Mouse (Mus musculus) testis, adult 2 months (tissue): Measurements from ENCODE around the gene Man1a2. TPM values are rescaled to one million over a fixed set of nuclear protein-coding genes. Genes with fewer than 3 reads are reported as not detected.

Experiments used
- H3K27ac ChIP-seq: fragments of 200-500 bp; 2 replicates; pipeline ENCODE4 v1.5.1; 2012; ENCODE audit warnings: low read depth, low read length; ENCODE audit not compliant: control insufficient read depth, insufficient read depth
- H3K27me3 ChIP-seq: fragments of 200-500 bp; 2 replicates; pipeline ENCODE4 v1.6.1; 2012; ENCODE audit warnings: mild to moderate bottlenecking, low read length, moderate library complexity; ENCODE audit not compliant: control insufficient read depth, insufficient read depth
- H3K36me3 ChIP-seq: fragments of 200-500 bp; 2 replicates; pipeline ENCODE4 v1.6.1; 2012; ENCODE audit warnings: mild to moderate bottlenecking, low read length; ENCODE audit not compliant: control insufficient read depth, insufficient read depth
- H3K4me1 ChIP-seq: fragments of 200-500 bp; 2 replicates; pipeline ENCODE4 v1.6.1; 2012; ENCODE audit warnings: low read length; ENCODE audit not compliant: control insufficient read depth, insufficient read depth
- H3K4me3 ChIP-seq: fragments of 200-500 bp; 2 replicates; pipeline ENCODE4 v1.5.1; 2012; ENCODE audit warnings: low read depth, mild to moderate bottlenecking, low read length, moderate library complexity, mixed read lengths; ENCODE audit not compliant: control insufficient read depth
- CTCF ChIP-seq: fragments of 200-500 bp; IDR thresholded peaks from 2 replicates; pipeline ENCODE4 v1.5.1; 2012; ENCODE audit warnings: low read depth, mild to moderate bottlenecking, inconsistent platforms, low read length, moderate library complexity; ENCODE audit not compliant: control insufficient read depth, insufficient read depth, insufficient replicate concordance
- POLR2A ChIP-seq: fragments of 200-500 bp; IDR thresholded peaks from 2 replicates; pipeline ENCODE4 v1.6.1; 2012; ENCODE audit warnings: low read depth, mild to moderate bottlenecking, inconsistent platforms, low read length, moderate library complexity; ENCODE audit not compliant: control insufficient read depth
- polyA plus RNA-seq: library from polyadenylated mRNA; depleted of rRNA; stranded (reverse); fragments of >200 nt; gene quantifications from 2 replicates; pipeline ENCODE4 v1.2.3, GENCODE M21; 2012

The Man1a2 gene
- polyA plus RNA-seq, 1 experiment: 12.0 TPM

- Histone ChIP-seq H3K27ac (no peak overlapping the region), H3K36me3 (no peaks in the 10 kb centered on the region), H3K4me1 (peaks cover 3% of the 10 kb centered on the region; the same call in 1 of the 2 replicates), H3K4me3 (no peak overlapping the region), H3K27me3 (no peaks in the 10 kb centered on the region)
- TF ChIP-seq POLR2A (no peak), CTCF (no peak)
These were observed 127.0 kb downstream of the Man1a2 start for GRCm38 (mm10) chr3:100558211-100558708.

DNA sequence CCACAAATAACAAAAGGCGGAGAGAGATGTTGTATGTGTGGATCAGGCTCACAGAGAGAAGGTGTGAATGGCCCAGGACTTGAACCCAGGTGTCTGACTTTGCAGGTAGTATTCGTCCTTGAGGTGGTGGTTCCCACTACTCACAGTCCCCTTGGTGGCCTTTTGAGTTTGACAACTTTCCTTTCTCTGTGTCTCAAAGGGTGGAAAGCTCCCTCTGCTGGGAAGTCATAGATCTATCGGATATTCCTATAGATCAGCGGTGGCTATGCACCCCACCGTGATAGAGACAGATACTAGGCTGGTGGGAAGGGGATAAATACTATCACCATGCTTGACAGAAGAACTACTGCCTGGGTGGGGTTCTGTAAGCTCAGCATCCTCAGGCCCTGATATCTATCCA lies 130.5 kb downstream of the Man1a2 start:
- H3K27me3 ChIP-seq: no peaks in the 10 kb centered on the region
- H3K27ac ChIP-seq: no peak overlapping the region
- TF ChIP-seq CTCF (no peak), POLR2A (no peak)
- no peak overlapping the region for H3K4me3 ChIP-seq
- no peaks in the 10 kb centered on the region for H3K36me3 ChIP-seq
- H3K4me1 ChIP-seq: peaks cover 3% of the 10 kb centered on the region; the same call in 1 of the 2 replicates

DNA sequence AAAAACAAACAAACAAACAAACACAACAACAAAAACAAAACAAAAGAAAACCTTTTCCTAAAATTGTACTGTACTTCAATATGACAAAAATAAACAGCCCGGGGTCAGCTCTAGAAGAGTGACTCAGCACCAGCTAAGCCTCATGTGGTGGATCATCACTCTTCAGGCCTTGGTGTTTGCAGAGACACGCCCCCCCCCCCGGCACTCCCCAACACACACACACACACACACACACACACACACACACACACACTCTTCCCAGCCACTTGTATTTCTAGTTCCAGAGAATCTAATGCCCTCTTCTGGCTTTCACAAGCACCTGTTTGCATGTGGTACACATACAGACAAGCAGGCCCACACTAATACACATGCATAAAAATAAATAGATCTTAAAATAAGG lies 133.1 kb downstream of the Man1a2 start:
- Histone ChIP-seq H3K27ac (no peak overlapping the region), H3K4me3 (no peak overlapping the region), H3K27me3 (no peaks in the 10 kb centered on the region), H3K4me1 (peaks cover 3% of the 10 kb centered on the region; the same call in 1 of the 2 replicates), H3K36me3 (no peaks in the 10 kb centered on the region)
- TF ChIP-seq CTCF (no peak), POLR2A (no peak)

GRCm38 (mm10) chr3:100547913-100548292 lies 137.4 kb downstream of the Man1a2 start:
- no peaks in the 10 kb centered on the region for H3K4me1 ChIP-seq
- no peaks in the 10 kb centered on the region for H3K27me3 ChIP-seq
- H3K36me3 ChIP-seq: no peaks in the 10 kb centered on the region
- H3K27ac ChIP-seq: no peak overlapping the region
- H3K4me3 ChIP-seq: no peak overlapping the region
- TF ChIP-seq POLR2A (no peak), CTCF (no peak)

- no peak overlapping the region for H3K27ac ChIP-seq
- TF ChIP-seq POLR2A (no peak), CTCF (no peak)
- no peaks in the 10 kb centered on the region for H3K4me1 ChIP-seq
- H3K36me3 ChIP-seq: no peaks in the 10 kb centered on the region
- no peak overlapping the region for H3K4me3 ChIP-seq
- no peaks in the 10 kb centered on the region for H3K27me3 ChIP-seq
These were observed 138.0 kb downstream of the Man1a2 start for GRCm38 (mm10) chr3:100547162-100547912.

DNA sequence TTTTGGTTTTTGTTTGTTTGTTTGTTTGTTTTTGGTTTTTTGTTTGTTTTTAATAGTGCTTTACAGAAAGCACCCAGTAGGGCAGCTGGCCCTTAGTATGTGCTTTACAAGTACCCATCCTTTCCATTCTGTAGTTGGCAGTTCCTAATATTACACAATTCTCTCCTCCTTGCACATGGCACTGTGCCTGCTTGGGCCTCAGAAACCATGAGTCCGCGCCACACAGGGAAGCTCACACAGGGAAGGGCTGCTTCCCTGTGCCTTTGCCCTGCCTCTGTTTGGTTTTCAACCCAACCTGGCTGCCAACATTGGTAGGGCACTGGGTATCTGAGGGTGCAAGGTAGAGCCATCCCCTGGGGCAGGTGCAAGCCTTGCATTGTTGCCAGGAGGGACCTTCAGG lies 148.6 kb downstream of the Man1a2 start:
- Histone ChIP-seq H3K36me3 (no peaks in the 10 kb centered on the region), H3K27ac (no peak overlapping the region), H3K4me3 (no peak overlapping the region), H3K4me1 (no peaks in the 10 kb centered on the region), H3K27me3 (no peaks in the 10 kb centered on the region)
- TF ChIP-seq POLR2A (no peak), CTCF (no peak)

DNA sequence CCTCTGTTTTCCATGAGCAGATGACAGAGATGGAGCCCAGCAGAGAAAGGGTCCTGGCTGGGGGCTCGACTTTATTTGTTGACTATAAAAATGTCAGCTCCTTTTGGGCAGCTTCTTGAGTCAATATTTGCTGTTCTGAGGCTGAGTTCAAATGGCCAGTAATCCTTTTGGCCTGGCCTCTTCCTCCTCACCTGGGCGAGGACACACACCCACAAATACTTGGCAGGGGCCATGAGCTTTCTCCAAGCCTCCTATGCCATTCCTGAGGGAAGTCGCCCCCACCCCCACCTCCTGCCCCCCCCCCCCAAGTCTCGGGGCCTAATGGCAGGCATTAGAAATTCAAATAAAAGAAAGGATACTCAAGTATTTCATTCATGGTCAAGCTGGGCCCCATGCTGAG lies 149.4 kb downstream of the Man1a2 start:
- no peak for TF ChIP-seq POLR2A
- no peak for TF ChIP-seq CTCF
- Histone ChIP-seq H3K27ac (no peak overlapping the region), H3K27me3 (no peaks in the 10 kb centered on the region), H3K4me3 (no peak overlapping the region), H3K36me3 (no peaks in the 10 kb centered on the region), H3K4me1 (no peaks in the 10 kb centered on the region)
